Mouse (Mus musculus): ENCODE results near the gene U2af1l4. TPM values are rescaled to one million over a fixed set of nuclear protein-coding genes. Genes with fewer than 3 reads are reported as not detected.

The U2af1l4 gene
- polyA plus RNA-seq (2014; fragmentation: Nextera tagmentation; extraction: Ambion mirVana), result 103 and 104 TPM in 2 replicates

DNA sequence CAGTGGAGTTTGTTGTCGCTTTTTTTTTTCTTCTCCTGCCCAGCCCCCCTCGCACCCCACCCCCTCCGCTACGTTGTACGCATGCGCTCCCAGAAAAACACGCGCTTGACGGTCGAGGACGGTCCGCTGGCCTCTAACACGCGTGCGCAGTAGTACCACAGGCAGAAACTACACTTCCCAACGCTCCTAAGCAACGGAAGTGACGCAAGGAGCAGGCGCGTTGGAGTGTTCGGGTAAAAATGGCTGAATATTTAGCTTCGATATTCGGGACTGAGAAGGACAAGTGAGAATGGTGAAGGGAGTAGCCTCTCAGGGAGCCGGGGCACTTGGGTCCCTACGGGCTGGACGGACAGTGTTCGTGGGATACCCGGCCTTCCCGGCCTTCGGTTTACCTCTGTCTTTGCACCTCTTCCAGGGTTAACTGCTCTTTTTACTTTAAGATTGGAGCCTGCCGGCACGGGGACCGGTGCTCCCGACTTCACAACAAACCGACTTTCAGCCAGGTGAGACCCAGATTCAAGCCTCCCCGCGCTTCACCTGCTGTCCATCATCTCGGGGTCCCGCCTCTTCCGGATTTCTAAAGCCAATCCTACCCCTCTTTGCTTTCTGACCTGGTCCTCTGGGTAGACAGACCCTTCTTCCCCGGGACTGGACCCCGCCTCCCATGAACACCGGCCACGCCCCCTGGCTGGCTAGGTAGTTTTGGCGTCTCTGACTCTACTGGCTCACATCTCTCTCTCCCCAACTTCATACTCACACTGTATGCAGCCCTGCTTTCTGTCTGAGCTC lies at the start of gene U2af1l4, which contains the start of the genes Gm49396 and Psenen:
U2af1l4 (plus strand) TSS at position 185 of the 789 bp plus-strand sequence.
Gm49396 (plus strand) TSS at position 228 of the 789 bp plus-strand sequence.
Psenen (minus strand) TSS at position 511 of the 789 bp plus-strand sequence.
- H3K27me3 ChIP-seq (ENCODE audit: control insufficient read depth, insufficient read depth, low read length), result no peaks in the 10 kb centered on the region
- peaks cover 19% of the 10 kb centered on the region for H3K4me1 ChIP-seq (ENCODE audit: control insufficient read depth, insufficient read depth, low read length)
- ATAC-seq (ENCODE audit: low FRiP score, low TSS enrichment), result peak; percentile 89
- H3K27ac ChIP-seq (replicated peaks; ENCODE audit: low read depth, low read length), result peak within 1 kb of the TSS; percentile 92
- peaks cover 30% of the 10 kb centered on the region for H3K36me3 ChIP-seq (ENCODE audit: control insufficient read depth, insufficient read depth, low read length)
- no peaks in the 10 kb centered on the region for H3K9me3 ChIP-seq (ENCODE audit: control insufficient read depth, low read length)
- peak within 1 kb of the TSS; percentile 83 for H3K4me2 ChIP-seq (ENCODE audit: low read length)
- H3K4me3 ChIP-seq (replicated peaks; ENCODE audit: low read depth, low read length), result peak within 1 kb of the TSS; percentile 80
- DNase-seq, result peak; percentile 100
- H3K9ac ChIP-seq (replicated peaks; ENCODE audit: low read length), result peak within 1 kb of the TSS; percentile 68
- WGBS, result under 1% methylated on average over 45 of the region's 45 CpGs

GRCm38 (mm10) chr7:30515003-30515760 lies 47.9 kb upstream of the U2af1l4 start:
- WGBS, result 55% methylated on average over 24 of the region's 24 CpGs
- H3K36me3 ChIP-seq (ENCODE audit: control insufficient read depth, insufficient read depth, low read length), result no peaks in the 10 kb centered on the region
- no peak overlapping the region for H3K27ac ChIP-seq (replicated peaks; ENCODE audit: low read depth, low read length)
- no peak overlapping the region for H3K4me2 ChIP-seq (ENCODE audit: low read length)
- ATAC-seq (ENCODE audit: low FRiP score, low TSS enrichment) (no peak), DNase-seq (no peak)
- no peaks in the 10 kb centered on the region for H3K9me3 ChIP-seq (ENCODE audit: control insufficient read depth, low read length)
- no peaks in the 10 kb centered on the region for H3K4me1 ChIP-seq (ENCODE audit: control insufficient read depth, insufficient read depth, low read length)
- H3K4me3 ChIP-seq (replicated peaks; ENCODE audit: low read depth, low read length), result no peak overlapping the region
- H3K9ac ChIP-seq (replicated peaks; ENCODE audit: low read length), result no peak overlapping the region
- no peaks in the 10 kb centered on the region for H3K27me3 ChIP-seq (ENCODE audit: control insufficient read depth, insufficient read depth, low read length)

DNA sequence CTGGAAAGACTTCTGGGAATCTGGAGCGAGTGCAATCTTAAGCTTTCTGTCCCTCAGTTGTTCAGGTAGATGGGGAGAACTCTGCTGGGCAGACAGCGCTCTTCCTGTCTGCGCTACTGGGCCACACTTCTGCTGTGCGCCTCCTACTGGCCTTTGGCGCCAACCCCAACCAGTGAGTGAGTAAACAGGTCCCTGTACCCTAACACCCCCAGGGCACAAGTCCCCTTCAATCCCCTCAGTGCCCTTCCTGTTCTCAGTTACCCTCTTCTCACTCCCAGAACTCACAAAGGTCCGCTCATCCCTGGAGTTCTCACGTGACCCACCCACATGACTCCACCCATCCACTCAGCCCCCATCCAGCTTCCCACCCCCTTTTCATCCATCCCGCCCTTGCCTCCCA lies 44.8 kb upstream of the U2af1l4 start:
- no peaks in the 10 kb centered on the region for H3K27me3 ChIP-seq (ENCODE audit: control insufficient read depth, insufficient read depth, low read length)
- no peak overlapping the region for H3K27ac ChIP-seq (replicated peaks; ENCODE audit: low read depth, low read length)
- WGBS, result 42% methylated on average over 8 of the region's 8 CpGs
- no peak overlapping the region for H3K9ac ChIP-seq (replicated peaks; ENCODE audit: low read length)
- DNase-seq, result no peak
- no peak for ATAC-seq (ENCODE audit: low FRiP score, low TSS enrichment)
- H3K4me2 ChIP-seq (ENCODE audit: low read length), result no peak overlapping the region
- H3K36me3 ChIP-seq (ENCODE audit: control insufficient read depth, insufficient read depth, low read length), result peaks cover 14% of the 10 kb centered on the region
- no peaks in the 10 kb centered on the region for H3K4me1 ChIP-seq (ENCODE audit: control insufficient read depth, insufficient read depth, low read length)
- H3K9me3 ChIP-seq (ENCODE audit: control insufficient read depth, low read length), result no peaks in the 10 kb centered on the region
- H3K4me3 ChIP-seq (replicated peaks; ENCODE audit: low read depth, low read length), result no peak overlapping the region

- Histone ChIP-seq H3K9me3 (ENCODE audit: control insufficient read depth, low read length) (no peaks in the 10 kb centered on the region), H3K36me3 (ENCODE audit: control insufficient read depth, insufficient read depth, low read length) (peaks cover 34% of the 10 kb centered on the region), H3K4me2 (ENCODE audit: low read length) (no peak overlapping the region), H3K27ac (replicated peaks; ENCODE audit: low read depth, low read length) (peak overlapping the region; percentile 32), H3K9ac (replicated peaks; ENCODE audit: low read length) (no peak overlapping the region), H3K4me3 (replicated peaks; ENCODE audit: low read depth, low read length) (no peak overlapping the region), H3K27me3 (ENCODE audit: control insufficient read depth, insufficient read depth, low read length) (no peaks in the 10 kb centered on the region), H3K4me1 (ENCODE audit: control insufficient read depth, insufficient read depth, low read length) (no peaks in the 10 kb centered on the region)
- 24% methylated on average over 4 of the region's 4 CpGs for WGBS
- ATAC-seq (ENCODE audit: low FRiP score, low TSS enrichment), result 0 out of 2 replicates have a peak, but pooled peaks have one; percentile 13
- peak; percentile 29 for DNase-seq
Measured at GRCm38 (mm10) chr7:30520396-30520795, 42.7 kb upstream of the U2af1l4 start.

- Histone ChIP-seq H3K27ac (replicated peaks; ENCODE audit: low read depth, low read length) (peak overlapping the region; percentile 32), H3K4me2 (ENCODE audit: low read length) (no peak overlapping the region), H3K9me3 (ENCODE audit: control insufficient read depth, low read length) (no peaks in the 10 kb centered on the region), H3K4me1 (ENCODE audit: control insufficient read depth, insufficient read depth, low read length) (no peaks in the 10 kb centered on the region), H3K4me3 (replicated peaks; ENCODE audit: low read depth, low read length) (no peak overlapping the region), H3K9ac (replicated peaks; ENCODE audit: low read length) (no peak overlapping the region), H3K27me3 (ENCODE audit: control insufficient read depth, insufficient read depth, low read length) (no peaks in the 10 kb centered on the region), H3K36me3 (ENCODE audit: control insufficient read depth, insufficient read depth, low read length) (peaks cover 39% of the 10 kb centered on the region)
- DNase-seq (no peak), ATAC-seq (ENCODE audit: low FRiP score, low TSS enrichment) (no peak)
- WGBS, result 71% methylated on average over 5 of the region's 5 CpGs
Measured at GRCm38 (mm10) chr7:30520856-30521255, 42.2 kb upstream of the U2af1l4 start.

GRCm38 (mm10) chr7:30522871-30523270 lies 40.2 kb upstream of the U2af1l4 start:
- Histone ChIP-seq H3K9me3 (ENCODE audit: control insufficient read depth, low read length) (no peaks in the 10 kb centered on the region), H3K27me3 (ENCODE audit: control insufficient read depth, insufficient read depth, low read length) (no peaks in the 10 kb centered on the region), H3K4me3 (replicated peaks; ENCODE audit: low read depth, low read length) (no peak overlapping the region), H3K27ac (replicated peaks; ENCODE audit: low read depth, low read length) (no peak overlapping the region), H3K9ac (replicated peaks; ENCODE audit: low read length) (no peak overlapping the region), H3K4me1 (ENCODE audit: control insufficient read depth, insufficient read depth, low read length) (no peaks in the 10 kb centered on the region), H3K4me2 (ENCODE audit: low read length) (no peak overlapping the region), H3K36me3 (ENCODE audit: control insufficient read depth, insufficient read depth, low read length) (peaks cover 59% of the 10 kb centered on the region)
- DNase-seq (no peak), ATAC-seq (ENCODE audit: low FRiP score, low TSS enrichment) (no peak)
- 79% methylated on average over 10 of the region's 10 CpGs for whole genome bisulfite sequencing

- Histone ChIP-seq H3K36me3 (ENCODE audit: control insufficient read depth, insufficient read depth, low read length) (peaks cover 75% of the 10 kb centered on the region), H3K9me3 (ENCODE audit: control insufficient read depth, low read length) (no peaks in the 10 kb centered on the region), H3K9ac (replicated peaks; ENCODE audit: low read length) (no peak overlapping the region), H3K4me1 (ENCODE audit: control insufficient read depth, insufficient read depth, low read length) (no peaks in the 10 kb centered on the region), H3K4me2 (ENCODE audit: low read length) (no peak overlapping the region), H3K27me3 (ENCODE audit: control insufficient read depth, insufficient read depth, low read length) (no peaks in the 10 kb centered on the region), H3K4me3 (replicated peaks; ENCODE audit: low read depth, low read length) (no peak overlapping the region), H3K27ac (replicated peaks; ENCODE audit: low read depth, low read length) (no peak overlapping the region)
- DNase-seq, result no peak
- no peak for ATAC-seq (ENCODE audit: low FRiP score, low TSS enrichment)
- WGBS, result 79% methylated on average over 6 of the region's 6 CpGs
Measured at GRCm38 (mm10) chr7:30524487-30524886, 38.6 kb upstream of the U2af1l4 start.

DNA sequence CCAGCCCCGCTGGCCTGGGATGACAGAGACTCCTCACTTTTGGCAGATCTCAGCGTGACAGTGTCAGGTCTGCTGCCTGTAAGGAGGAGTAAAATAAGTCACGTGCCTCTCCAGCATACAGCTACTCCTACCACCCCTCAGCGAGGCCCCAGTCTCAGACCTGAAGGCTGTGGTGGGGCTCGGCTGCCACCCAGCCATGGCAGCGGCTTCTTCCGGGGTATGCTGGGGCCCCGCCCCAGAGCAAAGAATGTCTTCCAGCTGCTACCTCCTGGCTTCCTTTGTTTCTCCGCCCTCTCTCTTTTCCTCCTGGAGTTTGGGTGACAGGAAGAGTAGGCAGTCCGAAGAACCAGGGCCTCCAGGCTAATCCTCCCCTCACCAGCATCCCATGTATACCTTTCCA lies 37.1 kb upstream of the U2af1l4 start:
- H3K27ac ChIP-seq (replicated peaks; ENCODE audit: low read depth, low read length), result no peak overlapping the region
- no peak overlapping the region for H3K4me3 ChIP-seq (replicated peaks; ENCODE audit: low read depth, low read length)
- no peaks in the 10 kb centered on the region for H3K27me3 ChIP-seq (ENCODE audit: control insufficient read depth, insufficient read depth, low read length)
- DNase-seq, result no peak
- peaks cover 90% of the 10 kb centered on the region for H3K36me3 ChIP-seq (ENCODE audit: control insufficient read depth, insufficient read depth, low read length)
- H3K9me3 ChIP-seq (ENCODE audit: control insufficient read depth, low read length), result no peaks in the 10 kb centered on the region
- no peak overlapping the region for H3K4me2 ChIP-seq (ENCODE audit: low read length)
- no peak overlapping the region; the same call in 1 of the 2 replicates for H3K9ac ChIP-seq (replicated peaks; ENCODE audit: low read length)
- no peak for ATAC-seq (ENCODE audit: low FRiP score, low TSS enrichment)
- no peaks in the 10 kb centered on the region for H3K4me1 ChIP-seq (ENCODE audit: control insufficient read depth, insufficient read depth, low read length)
- WGBS, result 38% methylated on average over 10 of the region's 10 CpGs
